Mouse (Mus musculus): ENCODE data around the gene Olfr1419.

The Olfr1419 gene

Small RNAs within 50 kb of the gene (microRNA-seq; reads per million reads assigned to microRNA genes)
- 2.1 to 3.2 reads per million in 2 experiments for gene Mir6994
